Mouse (Mus musculus): ENCODE results near the gene Cst9. TPM values are rescaled to one million over a fixed set of nuclear protein-coding genes. Genes with fewer than 3 reads are reported as not detected.

The Cst9 gene
- polyA plus RNA-seq, 1 experiment from 2014 or later: not detected

- H3K9me3 ChIP-seq (ENCODE audit: control insufficient read depth, low read length): no peaks in the 10 kb centered on the region
- ATAC-seq (ENCODE audit: low read depth): no peak
- DNase-seq (ENCODE audit: low spot score): peak; percentile 51
- peaks cover 24% of the 10 kb centered on the region for H3K4me1 ChIP-seq (ENCODE audit: control insufficient read depth, insufficient read depth, low read length)
- H3K27me3 ChIP-seq (replicated peaks; ENCODE audit: control insufficient read depth, insufficient read depth, low read length): no peaks in the 10 kb centered on the region
- 0 out of 2 replicates have a peak overlapping the region, but pooled peaks have one; percentile 19 for H3K9ac ChIP-seq (ENCODE audit: low read depth, low read length)
- 72% methylated on average over 4 of the region's 4 CpGs for WGBS
- peak overlapping the region; percentile 87 for H3K4me3 ChIP-seq (ENCODE audit: low read depth, low read length)
- H3K36me3 ChIP-seq (ENCODE audit: control insufficient read depth, insufficient read depth, low read length): peaks cover 22% of the 10 kb centered on the region
- 0 out of 2 replicates have a peak overlapping the region, but pooled peaks have one; percentile 44 for H3K27ac ChIP-seq (replicated peaks; ENCODE audit: low read depth, low read length)
- peak overlapping the region; percentile 84 for H3K4me2 ChIP-seq (ENCODE audit: low read depth, low read length)
Observed at GRCm38 (mm10) chr2:148872860-148873259, 37.9 kb downstream of the Cst9 start.

DNA sequence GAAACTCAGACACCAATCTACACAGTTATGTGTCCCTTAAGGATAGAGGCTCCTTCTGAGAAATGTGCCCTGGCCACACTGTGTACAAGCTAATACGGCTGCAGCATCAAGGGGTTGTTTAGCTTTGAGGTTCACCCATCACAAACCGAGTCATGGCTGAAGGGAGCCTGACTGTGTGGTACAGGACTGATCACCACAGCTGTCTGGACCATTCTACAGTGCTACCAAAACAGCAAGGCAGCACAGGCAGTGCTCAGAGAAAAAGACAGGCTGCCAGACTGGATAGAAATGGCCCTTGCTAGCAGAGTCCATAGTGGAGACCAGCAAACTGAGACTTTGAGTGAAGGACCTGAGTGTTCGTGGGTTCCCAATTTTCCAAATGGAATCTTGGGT lies 39.3 kb downstream of the Cst9 start:
- ATAC-seq (ENCODE audit: low read depth): no peak
- Histone ChIP-seq H3K4me3 (ENCODE audit: low read depth, low read length) (peak overlapping the region; percentile 87), H3K9ac (ENCODE audit: low read depth, low read length) (peak overlapping the region; percentile 81), H3K27ac (replicated peaks; ENCODE audit: low read depth, low read length) (no peak overlapping the region), H3K36me3 (ENCODE audit: control insufficient read depth, insufficient read depth, low read length) (peaks cover 22% of the 10 kb centered on the region), H3K4me2 (ENCODE audit: low read depth, low read length) (peak overlapping the region; percentile 84), H3K4me1 (ENCODE audit: control insufficient read depth, insufficient read depth, low read length) (peaks cover 24% of the 10 kb centered on the region), H3K9me3 (ENCODE audit: control insufficient read depth, low read length) (no peaks in the 10 kb centered on the region), H3K27me3 (replicated peaks; ENCODE audit: control insufficient read depth, insufficient read depth, low read length) (no peaks in the 10 kb centered on the region)
- 28% methylated on average over 3 of the region's 3 CpGs for WGBS
- DNase-seq (ENCODE audit: low spot score): no peak

GRCm38 (mm10) chr2:148874617-148875334 lies 39.8 kb downstream of the Cst9 start:
- ATAC-seq (ENCODE audit: low read depth): peak; percentile 54
- WGBS: under 1% methylated on average over 34 of the region's 34 CpGs
- H3K4me3 ChIP-seq (ENCODE audit: low read depth, low read length): peak overlapping the region; percentile 87

GRCm38 (mm10) chr2:148875335-148875811 lies 40.4 kb downstream of the Cst9 start, which contains the start of gene Cst3:
Gene Cst3 (minus strand): TSS chr2:148875692.
- Histone ChIP-seq H3K4me3 (ENCODE audit: low read depth, low read length) (peak within 1 kb of the TSS; percentile 87), H3K27me3 (replicated peaks; ENCODE audit: control insufficient read depth, insufficient read depth, low read length) (no peaks in the 10 kb centered on the region), H3K4me1 (ENCODE audit: control insufficient read depth, insufficient read depth, low read length) (peaks cover 24% of the 10 kb centered on the region), H3K4me2 (ENCODE audit: low read depth, low read length) (peak within 1 kb of the TSS; percentile 84), H3K36me3 (ENCODE audit: control insufficient read depth, insufficient read depth, low read length) (peaks cover 21% of the 10 kb centered on the region), H3K27ac (replicated peaks; ENCODE audit: low read depth, low read length) (peak within 1 kb of the TSS; percentile 89), H3K9ac (ENCODE audit: low read depth, low read length) (peak within 1 kb of the TSS; percentile 81), H3K9me3 (ENCODE audit: control insufficient read depth, low read length) (no peaks in the 10 kb centered on the region)
- DNase-seq (ENCODE audit: low spot score) (peak; percentile 93), ATAC-seq (ENCODE audit: low read depth) (peak; percentile 97)
- 0% methylated on average over 11 of the region's 19 CpGs for WGBS

More at GRCm38 (mm10) chr2:148874617-148875334, 39.8 kb downstream of the Cst9 start:
- Histone ChIP-seq H3K36me3 (ENCODE audit: control insufficient read depth, insufficient read depth, low read length) (peaks cover 22% of the 10 kb centered on the region), H3K9ac (ENCODE audit: low read depth, low read length) (peak overlapping the region; percentile 81), H3K27me3 (replicated peaks; ENCODE audit: control insufficient read depth, insufficient read depth, low read length) (no peaks in the 10 kb centered on the region), H3K27ac (replicated peaks; ENCODE audit: low read depth, low read length) (peak overlapping the region; percentile 89), H3K4me2 (ENCODE audit: low read depth, low read length) (peak overlapping the region; percentile 84), H3K9me3 (ENCODE audit: control insufficient read depth, low read length) (no peaks in the 10 kb centered on the region), H3K4me1 (ENCODE audit: control insufficient read depth, insufficient read depth, low read length) (peaks cover 24% of the 10 kb centered on the region)
- peak; percentile 48 for DNase-seq (ENCODE audit: low spot score)

- H3K4me1 ChIP-seq (ENCODE audit: control insufficient read depth, insufficient read depth, low read length): peaks cover 24% of the 10 kb centered on the region
Observed at GRCm38 (mm10) chr2:148877016-148877770, 42.2 kb downstream of the Cst9 start.

DNA sequence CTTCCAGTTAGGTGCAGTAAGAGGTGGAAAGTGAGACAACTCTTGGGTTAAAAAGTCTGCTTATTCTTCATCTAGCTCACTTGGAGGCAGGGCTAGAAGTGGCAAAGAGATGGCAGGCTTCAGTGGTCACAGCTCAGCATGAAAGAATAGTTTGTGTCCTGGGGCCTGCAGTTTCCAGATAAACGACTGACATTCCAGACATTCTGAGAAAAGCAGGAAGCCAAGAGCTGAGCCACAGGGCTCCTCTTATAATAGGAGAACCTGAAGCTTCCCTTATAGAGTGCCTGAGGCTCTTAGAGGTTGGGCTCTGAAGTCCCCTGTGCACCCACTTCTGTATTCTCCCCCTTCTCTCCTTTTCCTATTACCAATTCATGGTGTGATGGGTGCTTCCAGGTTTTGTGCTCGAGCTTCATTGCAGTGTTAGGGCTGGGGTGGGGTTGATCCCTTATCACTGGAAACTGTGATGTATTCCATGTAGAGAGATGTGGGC lies 43.7 kb downstream of the Cst9 start:
- 8% methylated on average over 2 of the region's 2 CpGs for WGBS
- ATAC-seq (ENCODE audit: low read depth): no peak
- H3K4me3 ChIP-seq (ENCODE audit: low read depth, low read length): no peak overlapping the region

More at GRCm38 (mm10) chr2:148877016-148877770, 42.2 kb downstream of the Cst9 start:
- ATAC-seq (ENCODE audit: low read depth) (no peak), DNase-seq (ENCODE audit: low spot score) (no peak)
- no peak overlapping the region for H3K4me3 ChIP-seq (ENCODE audit: low read depth, low read length)
- H3K36me3 ChIP-seq (ENCODE audit: control insufficient read depth, insufficient read depth, low read length): peaks cover 6% of the 10 kb centered on the region; the same call in 1 of the 2 replicates
- WGBS: 37% methylated on average over 3 of the region's 3 CpGs
- H3K27ac ChIP-seq (replicated peaks; ENCODE audit: low read depth, low read length): no peak overlapping the region
- no peaks in the 10 kb centered on the region for H3K9me3 ChIP-seq (ENCODE audit: control insufficient read depth, low read length)
- no peak overlapping the region for H3K9ac ChIP-seq (ENCODE audit: low read depth, low read length)
- H3K4me2 ChIP-seq (ENCODE audit: low read depth, low read length): no peak overlapping the region
- no peaks in the 10 kb centered on the region for H3K27me3 ChIP-seq (replicated peaks; ENCODE audit: control insufficient read depth, insufficient read depth, low read length)

DNA sequence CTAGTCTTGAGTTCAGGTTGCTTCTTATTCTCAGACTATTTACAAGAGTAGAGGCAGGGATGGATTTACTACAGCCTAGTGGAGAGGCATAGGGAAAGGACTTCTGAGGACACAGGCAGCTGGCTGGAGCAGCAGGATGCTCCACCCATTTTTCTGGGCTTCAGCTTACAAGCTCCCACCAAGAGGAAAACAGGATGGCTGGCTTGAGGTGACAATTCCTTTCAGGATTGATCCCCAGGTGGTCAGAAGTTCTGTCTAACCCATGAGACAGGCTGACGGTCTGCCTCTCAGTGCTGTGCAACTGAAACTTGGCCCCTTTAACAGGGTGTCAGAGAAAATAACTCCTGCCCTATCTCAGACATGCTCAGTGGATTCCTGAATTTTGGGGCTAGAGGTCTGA lies 44.3 kb downstream of the Cst9 start:
- H3K9ac ChIP-seq (ENCODE audit: low read depth, low read length): no peak overlapping the region
- DNase-seq (ENCODE audit: low spot score) (no peak), ATAC-seq (ENCODE audit: low read depth) (no peak)
- H3K4me1 ChIP-seq (ENCODE audit: control insufficient read depth, insufficient read depth, low read length): peaks cover 8% of the 10 kb centered on the region
- 65% methylated on average over 1 of the region's 1 CpGs for WGBS
- no peak overlapping the region for H3K4me2 ChIP-seq (ENCODE audit: low read depth, low read length)
- H3K36me3 ChIP-seq (ENCODE audit: control insufficient read depth, insufficient read depth, low read length): no peaks in the 10 kb centered on the region
- H3K27ac ChIP-seq (replicated peaks; ENCODE audit: low read depth, low read length): no peak overlapping the region
- no peaks in the 10 kb centered on the region for H3K27me3 ChIP-seq (replicated peaks; ENCODE audit: control insufficient read depth, insufficient read depth, low read length)
- H3K4me3 ChIP-seq (ENCODE audit: low read depth, low read length): no peak overlapping the region
- H3K9me3 ChIP-seq (ENCODE audit: control insufficient read depth, low read length): no peaks in the 10 kb centered on the region

More for the DNA sequence above, 43.7 kb downstream of the Cst9 start:
- H3K4me2 ChIP-seq (ENCODE audit: low read depth, low read length): no peak overlapping the region
- H3K9me3 ChIP-seq (ENCODE audit: control insufficient read depth, low read length): no peaks in the 10 kb centered on the region
- DNase-seq (ENCODE audit: low spot score): no peak
- no peaks in the 10 kb centered on the region for H3K27me3 ChIP-seq (replicated peaks; ENCODE audit: control insufficient read depth, insufficient read depth, low read length)
- H3K36me3 ChIP-seq (ENCODE audit: control insufficient read depth, insufficient read depth, low read length): no peaks in the 10 kb centered on the region
- no peak overlapping the region for H3K27ac ChIP-seq (replicated peaks; ENCODE audit: low read depth, low read length)
- H3K9ac ChIP-seq (ENCODE audit: low read depth, low read length): no peak overlapping the region
- H3K4me1 ChIP-seq (ENCODE audit: control insufficient read depth, insufficient read depth, low read length): peaks cover 13% of the 10 kb centered on the region

GRCm38 (mm10) chr2:148884738-148885137 lies 49.8 kb downstream of the Cst9 start:
- Histone ChIP-seq H3K4me2 (ENCODE audit: low read depth, low read length) (no peak overlapping the region), H3K4me1 (ENCODE audit: control insufficient read depth, insufficient read depth, low read length) (0 out of 2 replicates have a peak, but pooled peaks cover 4% of the 10 kb centered on the region), H3K27me3 (replicated peaks; ENCODE audit: control insufficient read depth, insufficient read depth, low read length) (no peaks in the 10 kb centered on the region), H3K9ac (ENCODE audit: low read depth, low read length) (no peak overlapping the region), H3K27ac (replicated peaks; ENCODE audit: low read depth, low read length) (no peak overlapping the region), H3K36me3 (ENCODE audit: control insufficient read depth, insufficient read depth, low read length) (no peaks in the 10 kb centered on the region), H3K9me3 (ENCODE audit: control insufficient read depth, low read length) (no peaks in the 10 kb centered on the region), H3K4me3 (ENCODE audit: low read depth, low read length) (no peak overlapping the region)
- DNase-seq (ENCODE audit: low spot score): no peak
- no peak for ATAC-seq (ENCODE audit: low read depth)
